Mouse (Mus musculus): Measurements from ENCODE around the gene Qrich1. TPM values are rescaled to one million over a fixed set of nuclear protein-coding genes. Genes with fewer than 3 reads are reported as not detected.
A peak's percentile ranks its signal among the peaks of the same experiment; 100 is the strongest.

Qrich1 gene
- total RNA-seq, 2 experiments from 2014 or later, result 140 to 155 TPM

DNA sequence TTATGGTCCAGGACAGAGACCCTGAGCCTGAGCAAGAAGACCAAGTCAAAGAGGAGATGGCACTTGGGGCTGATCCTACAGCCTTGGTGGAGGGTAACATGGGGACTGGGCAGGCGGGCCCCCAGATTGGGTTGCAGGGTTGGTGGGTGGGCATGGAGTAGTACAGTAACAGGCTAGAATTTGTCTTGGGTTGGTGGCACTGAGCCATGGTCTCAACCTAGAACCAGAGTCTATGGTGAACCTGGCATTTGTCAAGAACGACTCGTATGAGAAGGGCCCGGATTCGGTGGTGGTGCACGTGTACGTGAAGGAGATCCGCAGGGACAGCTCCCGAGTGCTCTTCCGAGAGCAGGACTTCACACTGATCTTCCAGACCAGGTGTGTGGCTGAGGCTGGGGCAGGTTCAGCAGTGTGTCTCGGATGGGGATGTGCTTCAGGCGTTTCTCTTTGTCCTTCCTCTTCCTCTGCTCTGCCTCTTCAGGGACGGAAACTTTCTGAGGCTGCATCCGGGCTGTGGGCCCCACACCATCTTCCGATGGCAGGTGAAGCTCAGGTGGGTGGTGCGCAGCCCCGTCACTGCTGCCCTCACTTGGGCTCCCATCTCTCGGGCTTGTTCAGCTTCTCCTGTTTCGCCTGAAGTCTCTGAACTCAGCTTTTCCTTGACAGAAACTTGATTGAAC is 22.3 kb upstream of the Qrich1 start:
- intact Hi-C loops (cut with DNase I), result loop anchor here (10.0 kb wide), 1 partner anchor 919 kb away; the partner anchor contains the start of genes Hyal1 and Naa80
- no peak overlapping the region for H3K4me3 ChIP-seq

DNA sequence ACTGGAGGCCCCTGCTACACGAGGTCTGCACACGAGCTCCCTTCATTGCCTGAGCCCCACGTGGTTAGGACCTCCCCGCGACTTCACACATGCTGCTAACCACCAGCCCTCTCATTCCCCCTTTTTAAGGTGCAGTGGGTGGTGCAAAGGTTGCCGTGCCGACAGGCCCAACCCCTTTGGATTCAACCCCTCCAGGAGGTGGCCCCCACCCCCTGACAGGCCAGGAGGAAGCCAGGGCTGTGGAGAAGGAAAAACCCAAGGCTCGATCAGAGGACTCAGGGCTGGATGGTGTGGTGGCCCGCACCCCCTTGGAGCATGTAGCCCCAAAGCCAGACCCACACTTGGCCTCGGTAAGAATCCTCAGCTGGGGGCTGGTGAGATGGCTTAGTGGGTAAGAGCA is 21.7 kb upstream of the Qrich1 start:
- no peak for TF ChIP-seq CTCF (IDR thresholded peaks at IDR 0.05)
- intact Hi-C loops (cut with DNase I), result loop anchor here (10.0 kb wide), 1 partner anchor 920 kb away; the partner anchor contains the start of genes Hyal1 and Naa80
- no peak overlapping the region for H3K4me3 ChIP-seq
- DNase-seq (ENCODE audit: extremely low spot score in 1 of 2, low spot score in 2 of 2), result no peak
- H3K27ac ChIP-seq, result no peak overlapping the region

More for the DNA sequence above, 22.3 kb upstream of the Qrich1 start:
- no peak for DNase-seq (ENCODE audit: extremely low spot score in 1 of 2, low spot score in 2 of 2)
- no peak overlapping the region for H3K27ac ChIP-seq
- no peak for TF ChIP-seq CTCF (IDR thresholded peaks at IDR 0.05)

DNA sequence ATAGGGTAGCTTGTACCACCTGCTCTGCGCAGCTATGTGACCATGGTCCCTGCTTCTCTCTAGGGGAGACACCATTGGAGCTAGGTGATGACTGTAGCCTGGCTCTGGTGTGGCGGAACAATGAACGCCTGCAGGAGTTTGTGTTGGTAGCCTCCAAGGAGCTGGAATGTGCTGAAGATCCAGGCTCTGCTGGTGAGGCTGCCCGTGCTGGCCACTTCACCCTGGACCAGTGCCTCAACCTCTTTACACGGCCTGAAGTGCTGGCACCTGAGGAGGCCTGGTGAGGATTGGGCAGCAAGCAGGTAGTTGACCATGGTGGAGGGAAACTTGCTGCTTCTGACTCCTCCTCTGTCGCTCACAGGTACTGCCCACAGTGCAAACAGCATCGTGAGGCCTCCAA is 17.4 kb upstream of the Qrich1 start:
- no peak for TF ChIP-seq CTCF (IDR thresholded peaks at IDR 0.05)

DNA sequence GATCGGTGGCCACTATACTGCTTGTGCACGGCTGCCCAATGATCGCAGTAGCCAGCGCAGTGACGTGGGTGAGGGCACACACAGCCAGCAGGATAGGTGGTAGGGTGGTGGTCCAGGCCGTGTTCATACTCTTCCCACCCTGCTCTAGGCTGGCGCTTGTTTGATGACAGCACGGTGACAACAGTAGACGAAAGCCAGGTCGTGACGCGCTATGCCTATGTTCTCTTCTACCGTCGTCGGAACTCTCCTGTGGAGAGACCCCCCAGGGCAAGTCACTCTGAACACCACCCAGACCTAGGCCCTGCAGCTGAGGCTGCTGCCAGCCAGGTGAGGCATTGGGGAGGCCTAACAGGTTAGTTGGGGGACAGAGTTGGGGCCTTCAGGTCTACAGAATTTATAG is 16.7 kb upstream of the Qrich1 start:
- TF ChIP-seq CTCF (IDR thresholded peaks at IDR 0.05), result no peak
- H3K4me3 ChIP-seq, result no peak overlapping the region
- no peak for DNase-seq (ENCODE audit: extremely low spot score in 1 of 2, low spot score in 2 of 2)
- no peak overlapping the region for H3K27ac ChIP-seq
- intact Hi-C loops (cut with DNase I), result loop anchor here (10.0 kb wide), 1 partner anchor 925 kb away; the partner anchor contains the start of genes Hyal1 and Naa80

More for the DNA sequence above, 17.4 kb upstream of the Qrich1 start:
- Histone ChIP-seq H3K4me3 (no peak overlapping the region), H3K27ac (no peak overlapping the region)
- no peak for DNase-seq (ENCODE audit: extremely low spot score in 1 of 2, low spot score in 2 of 2)
- intact Hi-C loops (cut with DNase I), result loop anchor here (10.0 kb wide), 1 partner anchor 924 kb away; the partner anchor contains the start of genes Hyal1 and Naa80

DNA sequence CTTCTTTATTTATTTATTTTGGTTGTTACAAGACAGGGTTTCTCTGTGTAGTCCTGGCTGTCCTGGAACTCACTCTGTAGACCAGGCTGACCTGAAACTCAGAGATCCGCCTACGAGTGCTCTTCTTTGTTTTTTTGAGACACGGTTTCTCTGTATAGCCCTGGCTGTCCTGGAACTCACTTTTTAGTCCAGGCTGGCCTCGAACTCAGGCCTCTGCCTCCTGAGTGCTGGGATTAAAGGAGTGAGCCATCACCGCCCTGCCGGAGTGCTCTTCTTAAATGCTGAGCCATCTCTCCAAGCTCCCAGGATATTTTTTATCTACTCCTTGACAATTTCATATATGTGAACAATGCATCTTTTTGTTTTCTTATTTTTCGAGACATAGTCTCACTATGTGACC is 9.7 kb upstream of the Qrich1 start:
- no peak for DNase-seq (ENCODE audit: extremely low spot score in 1 of 2, low spot score in 2 of 2)
- intact Hi-C loops (cut with DNase I), result loop anchor here (2.0 kb wide), 1 partner anchor 14 kb away; no protein-coding TSS in a partner anchor
- Histone ChIP-seq H3K27ac (peak overlapping the region; percentile 88), H3K4me3 (no peak overlapping the region; the same call in 1 of the 2 replicates)
- TF ChIP-seq CTCF (IDR thresholded peaks at IDR 0.05), result no peak

DNA sequence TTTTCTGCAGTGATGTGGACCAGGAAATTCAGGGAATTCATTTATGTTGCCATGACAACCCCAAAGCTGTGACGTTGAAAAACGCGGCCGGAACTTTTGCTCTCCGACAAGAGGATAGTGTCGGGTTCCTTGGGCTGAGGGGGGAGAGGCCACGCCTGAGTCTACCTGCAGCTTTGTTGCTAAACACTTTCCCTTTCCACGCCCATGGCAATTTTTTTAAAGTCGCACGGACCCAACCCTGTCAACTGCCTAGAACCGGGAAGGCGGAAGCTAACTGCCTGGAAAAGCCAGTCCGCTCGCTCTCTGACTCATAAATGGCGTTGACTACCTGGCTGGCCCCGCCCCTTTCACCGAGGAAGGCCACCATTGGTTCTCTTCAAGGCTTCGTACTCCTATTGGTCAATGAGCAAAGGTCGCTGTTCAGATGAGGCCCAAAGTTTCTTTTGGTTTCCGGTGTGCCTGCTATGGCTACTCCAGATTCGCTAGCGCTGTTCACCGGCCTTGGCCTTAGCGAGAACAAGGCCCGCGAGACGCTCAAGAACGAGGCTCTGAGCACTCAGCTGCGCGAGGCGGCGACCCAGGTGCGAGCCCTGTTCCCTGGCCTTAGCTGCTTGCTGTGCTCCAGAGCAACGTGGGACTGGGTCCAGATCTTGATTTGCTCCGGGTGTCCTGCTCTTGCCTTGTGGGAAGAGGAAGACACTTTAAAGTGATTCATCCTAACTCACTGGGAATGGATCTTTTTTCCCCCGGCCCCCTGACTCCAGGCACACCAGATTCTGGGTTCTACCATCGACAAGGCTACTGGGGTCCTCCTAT is 8.8 kb upstream of the Qrich1 start, which contains the start of gene Qars:
Gene Qars, plus strand, starts transcription at position 88 of the 816 bp plus-strand sequence.
- H3K27ac ChIP-seq, result peak within 1 kb of the TSS; percentile 88
- intact Hi-C loops (cut with DNase I), result loop anchor here (2.0 kb wide), 1 partner anchor 15 kb away; no protein-coding TSS in a partner anchor
- peak within 1 kb of the TSS; percentile 84 for H3K4me3 ChIP-seq
- TF ChIP-seq CTCF (IDR thresholded peaks at IDR 0.05), result no peak
- DNase-seq (ENCODE audit: extremely low spot score in 1 of 2, low spot score in 2 of 2), result peak; percentile 86 to 89

DNA sequence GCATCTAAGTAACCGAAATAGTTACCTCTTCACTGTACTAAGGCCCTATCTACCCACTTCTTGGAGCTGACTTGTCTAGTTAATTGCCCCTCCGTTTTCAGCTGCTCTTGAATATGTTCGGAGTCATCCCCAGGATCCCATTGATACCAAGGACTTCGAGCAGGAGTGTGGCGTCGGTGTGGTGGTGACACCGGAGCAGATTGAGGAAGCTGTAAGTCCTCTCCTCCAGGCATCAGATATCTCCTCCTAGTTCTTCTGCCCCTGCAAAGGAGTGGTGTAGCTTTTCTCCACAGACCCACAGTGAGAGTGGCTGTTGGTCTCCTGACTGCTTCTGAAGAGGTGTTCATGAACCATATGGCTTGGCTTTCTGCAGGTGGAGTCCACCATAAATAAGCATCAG is 7.8 kb upstream of the Qrich1 start:
- peak overlapping the region; percentile 84 for H3K4me3 ChIP-seq
- no peak for TF ChIP-seq CTCF (IDR thresholded peaks at IDR 0.05)
- no peak overlapping the region for H3K27ac ChIP-seq
- intact Hi-C loops (cut with DNase I), result no loop called here
- DNase-seq (ENCODE audit: extremely low spot score in 1 of 2, low spot score in 2 of 2), result no peak

DNA sequence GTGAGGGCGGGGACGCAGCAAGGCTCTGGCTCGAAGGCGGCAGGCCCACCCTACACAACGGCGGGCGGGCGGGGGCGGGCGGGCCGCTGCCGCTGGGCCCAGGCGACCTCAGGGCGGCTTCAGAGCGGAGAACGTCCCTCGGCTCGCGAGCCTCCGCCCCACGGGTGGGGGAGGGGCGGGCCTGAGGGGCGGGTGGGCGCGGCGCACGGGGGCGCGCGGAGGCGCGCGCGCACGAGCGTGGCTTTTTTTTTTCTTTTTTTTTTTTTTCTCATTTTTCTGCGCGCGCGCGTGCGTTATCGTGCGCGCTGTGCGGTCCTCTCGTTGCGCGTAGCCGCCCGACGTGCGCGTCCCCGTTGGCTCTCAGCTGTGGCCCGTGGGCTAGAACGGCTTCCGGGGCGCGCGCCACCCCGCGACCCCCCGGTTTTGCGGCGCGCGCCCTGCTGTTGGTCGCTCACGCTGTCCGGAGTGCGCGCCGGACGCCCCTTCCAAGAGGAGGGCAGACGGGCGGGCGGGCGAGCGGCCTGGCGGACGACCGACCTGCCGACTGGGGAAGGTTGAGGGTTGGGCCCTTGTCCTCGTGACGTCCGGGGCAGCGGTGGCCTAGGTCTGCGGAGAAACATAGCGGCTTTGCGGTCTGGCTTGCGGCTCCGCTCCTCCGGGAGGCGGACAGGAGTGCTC is 786 bp downstream of the Qrich1 start:
- TF ChIP-seq CTCF (IDR thresholded peaks at IDR 0.05), result no peak
- DNase-seq (ENCODE audit: extremely low spot score in 1 of 2, low spot score in 2 of 2), result peak; percentile 78 to 85
- intact Hi-C loops (cut with DNase I), result loop anchor here (2.0 kb wide), 2 partner anchors 27 to 211 kb away; partner anchors contain the start of genes Rhoa, Tcta and Usp19
- Histone ChIP-seq H3K27ac (peak overlapping the region; percentile 99), H3K4me3 (peak overlapping the region; percentile 83)

DNA sequence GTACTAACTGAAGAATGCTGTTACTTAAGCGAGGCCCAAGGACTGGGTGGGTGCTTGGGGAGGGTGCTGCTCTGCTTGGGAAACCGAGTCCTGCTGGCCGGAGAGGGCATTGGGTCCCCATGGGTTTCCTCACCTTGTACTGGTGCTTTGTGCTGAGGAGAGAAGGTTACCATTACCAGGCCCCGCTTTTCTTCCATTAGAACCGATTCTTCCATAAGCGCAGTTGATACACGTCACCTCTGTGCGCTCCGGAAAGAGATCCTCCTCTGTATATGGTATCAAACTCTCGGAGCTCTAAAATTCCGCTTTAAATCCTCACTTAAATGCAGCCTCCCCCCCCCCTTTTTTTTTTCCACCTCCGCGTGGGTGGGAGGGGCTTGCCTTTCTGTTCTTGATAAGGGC is 1.3 kb downstream of the Qrich1 start:
- DNase-seq (ENCODE audit: extremely low spot score in 1 of 2, low spot score in 2 of 2), result peak in 1 of 2 experiments; percentile 39
- Histone ChIP-seq H3K27ac (peak overlapping the region; percentile 99), H3K4me3 (peak overlapping the region; percentile 83)
- no peak; the same call in 1 of the 2 replicates for TF ChIP-seq CTCF (IDR thresholded peaks at IDR 0.05)
- intact Hi-C loops (cut with DNase I), result loop anchor here (2.0 kb wide), 2 partner anchors 27 to 211 kb away; partner anchors contain the start of genes Rhoa, Tcta and Usp19

DNA sequence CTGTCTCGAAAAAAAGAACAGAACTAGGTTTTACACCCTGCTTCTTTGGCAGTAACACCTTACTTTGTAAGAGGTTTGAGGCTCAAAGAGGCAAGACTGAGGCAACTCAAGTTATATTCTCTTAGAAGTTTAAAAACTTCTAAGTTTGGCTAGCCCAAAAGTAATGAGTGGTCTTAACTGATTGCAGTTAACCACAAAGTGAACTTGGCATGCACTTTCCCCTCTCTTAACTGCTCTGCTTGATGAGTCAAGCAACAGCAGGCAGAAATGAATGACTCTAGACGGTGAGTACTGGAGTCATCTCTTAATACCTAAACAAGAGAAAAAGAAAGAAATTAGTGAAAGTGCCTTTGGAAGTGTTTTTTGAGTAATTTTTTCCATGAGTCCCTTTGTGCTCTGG is 5.0 kb downstream of the Qrich1 start:
- DNase-seq (ENCODE audit: extremely low spot score in 1 of 2, low spot score in 2 of 2), result no peak
- Histone ChIP-seq H3K27ac (no peak overlapping the region), H3K4me3 (no peak overlapping the region)
- no peak for TF ChIP-seq CTCF (IDR thresholded peaks at IDR 0.05)
- intact Hi-C loops (cut with DNase I), result no loop called here

DNA sequence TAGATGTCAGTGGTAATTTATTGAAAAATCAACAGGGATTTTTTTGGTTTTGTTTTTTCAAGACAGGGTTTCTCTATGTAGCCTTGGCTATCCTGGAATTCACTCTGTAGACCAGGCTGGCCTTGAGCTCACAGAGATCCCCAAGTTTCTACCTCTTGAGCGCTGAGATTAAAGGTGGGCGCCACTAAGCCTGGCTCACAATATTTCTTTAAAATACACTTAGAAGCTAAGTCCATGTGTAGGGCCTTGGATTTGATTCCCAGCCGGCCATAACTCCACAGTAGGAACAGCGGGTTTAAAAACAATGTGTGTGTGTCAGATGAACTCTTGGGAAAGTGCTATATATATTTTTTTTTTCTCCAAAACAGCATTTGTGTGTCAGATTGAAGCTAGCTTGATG is 6.7 kb downstream of the Qrich1 start:
- no peak for DNase-seq (ENCODE audit: extremely low spot score in 1 of 2, low spot score in 2 of 2)
- Histone ChIP-seq H3K27ac (no peak overlapping the region), H3K4me3 (no peak overlapping the region)
- intact Hi-C loops (cut with DNase I), result no loop called here
- no peak for TF ChIP-seq CTCF (IDR thresholded peaks at IDR 0.05)

All from left cerebral cortex, adult 2 months (tissue).